Mouse (Mus musculus): Measurements from ENCODE around the gene Egfl7. TPM values are rescaled to one million over a fixed set of nuclear protein-coding genes. Genes with fewer than 3 reads are reported as not detected.
A peak's percentile ranks its signal among the peaks of the same experiment; 100 is the strongest.

Egfl7 gene
- polyA plus RNA-seq, 1 experiment from 2014 or later = 121 TPM

- Histone ChIP-seq H3K27ac (peak within 1 kb of the TSS; percentile 92), H3K27me3 (replicated peaks) (no peaks in the 10 kb centered on the region), H3K4me2 (peak within 1 kb of the TSS; percentile 85), H3K9me3 (no peaks in the 10 kb centered on the region), H3K4me1 (peaks cover 43% of the 10 kb centered on the region), H3K4me3 (replicated peaks) (peak within 1 kb of the TSS; percentile 70), H3K9ac (peak within 1 kb of the TSS; percentile 62), H3K36me3 (no peaks in the 10 kb centered on the region)
- peak; percentile 85 for ATAC-seq (ENCODE audit: insufficient read depth, low FRiP score, low read depth)
- under 1% methylated on average over 94 of the region's 103 CpGs for WGBS
Observed at GRCm38 (mm10) chr2:26603720-26604671, 24.2 kb downstream of the Egfl7 start, which contains the start of gene Agpat2. Gene Agpat2, minus strand, starts transcription at chr2:26604417.

- ATAC-seq (ENCODE audit: insufficient read depth, low FRiP score, low read depth) = no peak
- no peaks in the 10 kb centered on the region for H3K27me3 ChIP-seq (replicated peaks)
- no peak overlapping the region for H3K4me3 ChIP-seq (replicated peaks)
- H3K9ac ChIP-seq = no peak overlapping the region
- no peak overlapping the region for H3K4me2 ChIP-seq
- H3K9me3 ChIP-seq = no peaks in the 10 kb centered on the region
- peaks cover 39% of the 10 kb centered on the region for H3K4me1 ChIP-seq
- H3K36me3 ChIP-seq = no peaks in the 10 kb centered on the region
- WGBS = 85% methylated on average over 8 of the region's 8 CpGs
- no peak overlapping the region for H3K27ac ChIP-seq
Observed at GRCm38 (mm10) chr2:26605331-26605730, 25.5 kb downstream of the Egfl7 start.

- Histone ChIP-seq H3K4me2 (no peak overlapping the region), H3K9ac (no peak overlapping the region; the same call in 1 of the 2 replicates), H3K9me3 (no peaks in the 10 kb centered on the region), H3K36me3 (no peaks in the 10 kb centered on the region), H3K27ac (peak overlapping the region; percentile 77), H3K27me3 (replicated peaks) (no peaks in the 10 kb centered on the region), H3K4me3 (replicated peaks) (no peak overlapping the region), H3K4me1 (peaks cover 33% of the 10 kb centered on the region)
- WGBS = 71% methylated on average over 3 of the region's 3 CpGs
- ATAC-seq (ENCODE audit: insufficient read depth, low FRiP score, low read depth) = no peak
Observed at GRCm38 (mm10) chr2:26606579-26606978, 26.8 kb downstream of the Egfl7 start.

GRCm38 (mm10) chr2:26607056-26607910, 27.5 kb downstream of the Egfl7 start:
- no peak overlapping the region; the same call in 1 of the 2 replicates for H3K9ac ChIP-seq
- WGBS = 33% methylated on average over 6 of the region's 6 CpGs
- peaks cover 33% of the 10 kb centered on the region for H3K4me1 ChIP-seq
- ATAC-seq (ENCODE audit: insufficient read depth, low FRiP score, low read depth) = no peak
- peak overlapping the region; percentile 77 for H3K27ac ChIP-seq
- H3K4me2 ChIP-seq = no peak overlapping the region
- H3K36me3 ChIP-seq = no peaks in the 10 kb centered on the region
- no peaks in the 10 kb centered on the region for H3K27me3 ChIP-seq (replicated peaks)
- H3K4me3 ChIP-seq (replicated peaks) = no peak overlapping the region
- H3K9me3 ChIP-seq = no peaks in the 10 kb centered on the region

- Histone ChIP-seq H3K4me1 (peaks cover 22% of the 10 kb centered on the region), H3K27me3 (replicated peaks) (no peaks in the 10 kb centered on the region), H3K9ac (no peak overlapping the region), H3K36me3 (no peaks in the 10 kb centered on the region), H3K4me3 (replicated peaks) (no peak overlapping the region), H3K4me2 (no peak overlapping the region), H3K27ac (no peak overlapping the region), H3K9me3 (no peaks in the 10 kb centered on the region)
- ATAC-seq (ENCODE audit: insufficient read depth, low FRiP score, low read depth) = no peak
Observed at GRCm38 (mm10) chr2:26608781-26609180, 29.0 kb downstream of the Egfl7 start.

GRCm38 (mm10) chr2:26609261-26609661, 29.4 kb downstream of the Egfl7 start:
- Histone ChIP-seq H3K4me2 (no peak overlapping the region), H3K27ac (no peak overlapping the region), H3K4me1 (peaks cover 22% of the 10 kb centered on the region), H3K9me3 (no peaks in the 10 kb centered on the region), H3K9ac (no peak overlapping the region), H3K27me3 (replicated peaks) (no peaks in the 10 kb centered on the region), H3K36me3 (no peaks in the 10 kb centered on the region), H3K4me3 (replicated peaks) (no peak overlapping the region)
- ATAC-seq (ENCODE audit: insufficient read depth, low FRiP score, low read depth) = no peak

- WGBS = 75% methylated on average over 3 of the region's 3 CpGs
- H3K27ac ChIP-seq = no peak overlapping the region
Observed at GRCm38 (mm10) chr2:26610526-26610925, 30.7 kb downstream of the Egfl7 start.

GRCm38 (mm10) chr2:26611054-26611453, 31.2 kb downstream of the Egfl7 start:
- Histone ChIP-seq H3K4me2 (no peak overlapping the region), H3K36me3 (no peaks in the 10 kb centered on the region), H3K4me1 (peaks cover 16% of the 10 kb centered on the region), H3K4me3 (replicated peaks) (no peak overlapping the region), H3K9ac (no peak overlapping the region), H3K9me3 (no peaks in the 10 kb centered on the region), H3K27ac (peak overlapping the region; percentile 40; the same call in 1 of the 2 replicates), H3K27me3 (replicated peaks) (no peaks in the 10 kb centered on the region)
- peak; percentile 85 for ATAC-seq (ENCODE audit: insufficient read depth, low FRiP score, low read depth)

More at GRCm38 (mm10) chr2:26610526-26610925, 30.7 kb downstream of the Egfl7 start:
- no peak for ATAC-seq (ENCODE audit: insufficient read depth, low FRiP score, low read depth)
- H3K27me3 ChIP-seq (replicated peaks) = no peaks in the 10 kb centered on the region
- no peaks in the 10 kb centered on the region for H3K9me3 ChIP-seq
- H3K4me1 ChIP-seq = peaks cover 17% of the 10 kb centered on the region
- no peaks in the 10 kb centered on the region for H3K36me3 ChIP-seq
- H3K4me2 ChIP-seq = no peak overlapping the region
- H3K4me3 ChIP-seq (replicated peaks) = no peak overlapping the region
- no peak overlapping the region for H3K9ac ChIP-seq

GRCm38 (mm10) chr2:26611896-26612295, 32.1 kb downstream of the Egfl7 start:
- Histone ChIP-seq H3K27ac (peak overlapping the region; percentile 40; the same call in 1 of the 2 replicates), H3K9ac (no peak overlapping the region), H3K9me3 (no peaks in the 10 kb centered on the region), H3K27me3 (replicated peaks) (no peaks in the 10 kb centered on the region), H3K4me2 (no peak overlapping the region), H3K36me3 (no peaks in the 10 kb centered on the region), H3K4me3 (replicated peaks) (no peak overlapping the region), H3K4me1 (peaks cover 8% of the 10 kb centered on the region; the same call in 1 of the 2 replicates)
- no peak for ATAC-seq (ENCODE audit: insufficient read depth, low FRiP score, low read depth)

- Histone ChIP-seq H3K9ac (no peak overlapping the region), H3K36me3 (no peaks in the 10 kb centered on the region), H3K4me1 (no peaks in the 10 kb centered on the region), H3K4me2 (no peak overlapping the region), H3K4me3 (replicated peaks) (no peak overlapping the region), H3K9me3 (no peaks in the 10 kb centered on the region), H3K27me3 (replicated peaks) (no peaks in the 10 kb centered on the region), H3K27ac (no peak overlapping the region)
- ATAC-seq (ENCODE audit: insufficient read depth, low FRiP score, low read depth) = no peak
- 80% methylated on average over 5 of the region's 5 CpGs for WGBS
Observed at GRCm38 (mm10) chr2:26614903-26615302, 35.1 kb downstream of the Egfl7 start.

- H3K4me2 ChIP-seq = no peak overlapping the region
- no peak overlapping the region for H3K27ac ChIP-seq
- no peak overlapping the region for H3K9ac ChIP-seq
- WGBS = 77% methylated on average over 4 of the region's 4 CpGs
- no peaks in the 10 kb centered on the region for H3K36me3 ChIP-seq
- no peaks in the 10 kb centered on the region for H3K4me1 ChIP-seq
- H3K4me3 ChIP-seq (replicated peaks) = no peak overlapping the region
- no peak for ATAC-seq (ENCODE audit: insufficient read depth, low FRiP score, low read depth)
- H3K27me3 ChIP-seq (replicated peaks) = no peaks in the 10 kb centered on the region
- H3K9me3 ChIP-seq = no peaks in the 10 kb centered on the region
Observed at GRCm38 (mm10) chr2:26615459-26616124, 35.8 kb downstream of the Egfl7 start.
